Mouse (Mus musculus): ENCODE results near the gene Pcdh20.

DNA sequence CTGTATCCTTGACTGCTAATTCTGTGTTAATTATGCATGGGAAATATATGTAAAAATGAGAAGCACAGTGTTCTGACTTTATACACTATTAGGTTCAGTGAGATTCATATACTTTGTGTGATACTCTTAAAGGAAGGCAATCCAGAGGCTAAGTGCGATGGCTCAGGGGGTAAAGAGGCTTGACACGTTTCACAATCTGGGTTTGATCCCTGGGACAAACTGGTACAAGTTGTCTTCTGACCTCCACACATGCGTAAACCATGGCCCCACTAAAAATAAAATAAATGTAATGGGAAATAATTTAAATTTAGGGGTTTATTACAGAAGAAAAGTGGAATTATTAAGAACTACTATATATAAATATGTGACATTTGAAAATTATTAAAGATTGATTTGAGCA is 8.3 kb downstream of the Pcdh20 start:
- no peak for TF ChIP-seq CTCF (IDR thresholded peaks at IDR 0.05; ENCODE audit: extremely low read depth, insufficient read depth, low read length)
- TF ChIP-seq POLR2A (IDR thresholded peaks at IDR 0.05; ENCODE audit: extremely low read depth, insufficient read depth, low read length): no peak
